Mouse (Mus musculus) cerebellum, adult (tissue): ENCODE measurements around the gene Map2.

Experiments used
- ATAC-seq: cut with Nextera tagmentation; 2 replicates; pipeline ENCODE4 v1.9.2; 2017; ENCODE audit warnings: mild to moderate bottlenecking, moderate library complexity, mixed read lengths; ENCODE audit not compliant: insufficient number of reproducible peaks, low FRiP score, low TSS enrichment

Gene Map2

GRCm38 (mm10) chr1:66482751-66483150, 307.7 kb downstream of the Map2 start:
- peak; percentile 84 for ATAC-seq
